Mouse (Mus musculus) lung, adult 2 months (tissue): Measurements from ENCODE around the gene Timm13.

Source experiments
- CTCF ChIP-seq: fragments of 200-500 bp; IDR thresholded peaks from 2 replicates; pipeline ENCODE4 v1.5.1; 2011; ENCODE audit warnings: mild to moderate bottlenecking, low read length, control low read depth; ENCODE audit not compliant: insufficient read depth
- POLR2A ChIP-seq: fragments of 200-500 bp; IDR thresholded peaks from 2 replicates; pipeline ENCODE4 v1.6.1; 2011; ENCODE audit warnings: low read depth, mild to moderate bottlenecking, control low read depth, low read length, borderline replicate concordance; ENCODE audit errors: extremely low read depth

GRCm38 (mm10) chr10:80903282-80903681, 2.5 kb upstream of the Timm13 start:
- TF ChIP-seq CTCF (no peak), POLR2A (no peak)
